Mouse (Mus musculus) hindbrain, postnatal 0 days (tissue): ENCODE measurements around the gene Ist1. TPM values are rescaled to one million over a fixed set of nuclear protein-coding genes. Genes with fewer than 3 reads are reported as not detected.

ENCODE experiments used
- ATAC-seq: fragments of 200-750 bp; cut with Nextera tagmentation; 2 replicates; pipeline ENCODE4 v1.8.0; 2017; ENCODE audit warnings: mild to moderate bottlenecking, moderate TSS enrichment, moderate library complexity
- DNase-seq: peaks from one replicate; pipeline ENCODE4 v3.0.0-alpha.2; 2015; ENCODE audit warnings: low spot score
- H3K27ac ChIP-seq: fragments of 300-500 bp; sonication (generic); 2 replicates; pipeline ENCODE4 v1.5.1; 2014; ENCODE audit warnings: mild to moderate bottlenecking
- H3K27me3 ChIP-seq: fragments of 300-500 bp; sonication (generic); 2 replicates; pipeline ENCODE4 v1.6.1; 2014; ENCODE audit warnings: low read length, mixed read lengths; ENCODE audit not compliant: insufficient read depth
- H3K36me3 ChIP-seq: fragments of 300-500 bp; sonication (generic); 2 replicates; pipeline ENCODE4 v1.6.1; 2014; ENCODE audit warnings: low read length, mixed read lengths; ENCODE audit not compliant: insufficient read depth
- H3K4me1 ChIP-seq: fragments of 300-500 bp; sonication (generic); 2 replicates; pipeline ENCODE4 v1.6.1; 2014; ENCODE audit warnings: antibody characterized with exemption, low read length, mixed read lengths; ENCODE audit not compliant: insufficient read depth
- H3K4me2 ChIP-seq: fragments of 300-500 bp; sonication (generic); 2 replicates; pipeline ENCODE4 v1.6.1; 2014; ENCODE audit warnings: low read depth, mild to moderate bottlenecking, low read length, moderate library complexity, mixed read lengths
- H3K4me3 ChIP-seq: fragments of 300-500 bp; sonication (generic); 2 replicates; pipeline ENCODE4 v1.5.1; 2014; ENCODE audit warnings: low read length
- H3K9ac ChIP-seq: fragments of 300-500 bp; sonication (generic); replicated peaks from 2 replicates; pipeline ENCODE4 v1.6.1; 2014; ENCODE audit warnings: mild to moderate bottlenecking, low read length, moderate library complexity, mixed read lengths
- H3K9me3 ChIP-seq: fragments of 300-500 bp; sonication (generic); 2 replicates; pipeline ENCODE4 v1.6.1; 2016; ENCODE audit warnings: low read length, mixed read lengths
- CTCF ChIP-seq: IDR thresholded peaks from 2 replicates; pipeline ENCODE4 v1.5.1; 2016; ENCODE audit warnings: antibody characterized with exemption, control low read depth, low read depth
- WGBS: fragments of 180-500 bp; shearing (Covaris S2); extraction: QIAGEN DNeasy Blood & Tissue Kit; methylation state at CpG from one replicate; pipeline ENCODE4 v1.1.7; 2014; 5-methylcytosine and 5-hydroxymethylcytosine counted together
- polyA plus RNA-seq: library from polyadenylated mRNA; unstranded; fragments of >200 nt; fragmentation: Nextera tagmentation; extraction: Ambion mirVana; gene quantifications from 2 replicates; pipeline ENCODE4 v1.2.1, GENCODE M21; 2015
- total RNA-seq: library from RNA; depleted of rRNA; stranded (reverse); fragments of >200 nt; gene quantifications from 2 replicates; pipeline ENCODE4 v1.2.3, GENCODE M21; 2014

The Ist1 gene
- total and polyA plus RNA-seq, 2 experiments from 2014 or later = 98.4 to 99.4 TPM

DNA sequence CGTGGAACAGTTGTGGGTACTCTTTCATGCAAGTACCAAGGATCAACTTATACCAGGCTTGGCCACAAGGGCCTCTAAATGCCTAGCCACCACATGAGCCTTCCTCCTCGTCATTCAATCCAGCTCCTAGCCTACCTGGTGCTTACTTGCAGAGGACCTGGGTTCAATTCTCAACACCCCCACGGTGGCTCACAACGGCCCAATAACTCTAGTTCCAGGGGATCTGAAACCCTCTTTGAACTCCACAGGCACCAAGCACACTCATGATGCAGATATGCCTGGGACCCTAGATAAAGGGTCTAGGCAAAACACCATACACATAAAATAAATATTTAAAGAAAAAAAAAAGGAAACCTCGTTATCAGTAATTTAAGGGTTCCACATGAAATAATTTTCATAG lies 1.3 kb downstream of the Ist1 start:
- Histone ChIP-seq H3K27me3 (no peaks in the 10 kb centered on the region), H3K4me1 (peaks cover 18% of the 10 kb centered on the region), H3K4me2 (peak overlapping the region; percentile 56), H3K9me3 (no peaks in the 10 kb centered on the region), H3K9ac (peak overlapping the region; percentile 98; the same call in 1 of the 2 replicates), H3K4me3 (peak overlapping the region; percentile 100), H3K36me3 (no peaks in the 10 kb centered on the region), H3K27ac (no peak overlapping the region)
- peak; percentile 40 for DNase-seq
- TF ChIP-seq CTCF = peak; percentile 60
- 50% methylated on average over 5 of the region's 5 CpGs for WGBS
- ATAC-seq = no peak

- Histone ChIP-seq H3K36me3 (peaks cover 6% of the 10 kb centered on the region; the same call in 1 of the 2 replicates), H3K9ac (no peak overlapping the region), H3K9me3 (no peaks in the 10 kb centered on the region), H3K4me1 (peaks cover 12% of the 10 kb centered on the region), H3K27ac (no peak overlapping the region), H3K4me3 (no peak overlapping the region), H3K4me2 (no peak overlapping the region), H3K27me3 (no peaks in the 10 kb centered on the region)
- DNase-seq = no peak
- ATAC-seq = no peak
- TF ChIP-seq CTCF = no peak
- WGBS = 88% methylated on average over 5 of the region's 5 CpGs
Observed at GRCm38 (mm10) chr8:109687248-109687647, 5.8 kb downstream of the Ist1 start.

DNA sequence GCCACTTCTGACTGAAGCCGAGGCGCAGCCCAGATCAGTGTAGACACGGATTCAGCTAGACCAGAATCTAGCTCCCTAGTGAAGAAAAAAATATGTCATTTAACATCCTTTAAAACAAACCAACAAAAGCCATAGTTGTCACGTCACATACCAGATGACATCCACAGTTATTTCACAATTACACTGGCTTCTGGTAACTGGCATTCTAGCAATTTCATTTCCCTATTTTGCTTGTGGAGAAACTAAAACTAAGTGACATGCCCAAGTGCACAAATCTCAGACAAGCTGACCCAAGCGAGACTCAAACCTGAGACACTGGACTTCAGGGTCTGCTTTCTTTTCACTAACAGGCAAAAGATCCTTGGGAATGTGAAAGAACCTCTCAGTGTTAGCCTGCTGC lies 10.9 kb downstream of the Ist1 start:
- no peak for ATAC-seq
- peaks cover 43% of the 10 kb centered on the region for H3K36me3 ChIP-seq

DNA sequence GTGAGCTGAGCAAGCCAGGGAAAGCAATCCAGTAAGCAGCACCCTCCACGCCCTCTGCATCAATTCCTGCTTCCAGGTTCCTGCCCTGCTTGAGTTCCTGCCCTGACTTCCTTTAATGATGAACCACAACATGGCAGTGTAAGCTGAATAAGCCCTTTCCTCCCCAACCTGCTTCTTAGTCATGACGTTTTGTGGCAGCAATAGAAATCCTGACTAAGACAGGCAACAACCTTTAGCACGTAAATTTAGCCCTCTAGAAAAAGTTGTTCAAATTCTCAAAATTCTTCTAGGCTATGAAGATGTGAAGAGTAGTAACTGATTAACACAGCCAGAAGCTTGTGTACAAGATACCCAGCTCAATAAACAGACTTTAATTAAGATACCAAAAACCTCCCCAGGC lies 11.5 kb downstream of the Ist1 start:
- DNase-seq (no peak), ATAC-seq (no peak)
- Histone ChIP-seq H3K36me3 (peaks cover 45% of the 10 kb centered on the region), H3K4me3 (no peak overlapping the region), H3K9ac (no peak overlapping the region), H3K4me2 (no peak overlapping the region), H3K27ac (no peak overlapping the region), H3K9me3 (no peaks in the 10 kb centered on the region), H3K27me3 (no peaks in the 10 kb centered on the region), H3K4me1 (no peaks in the 10 kb centered on the region)
- TF ChIP-seq CTCF = no peak
- 83% methylated on average over 3 of the region's 3 CpGs for WGBS

More for the DNA sequence above, 10.9 kb downstream of the Ist1 start:
- H3K4me3 ChIP-seq = no peak overlapping the region
- no peak overlapping the region for H3K27ac ChIP-seq
- H3K27me3 ChIP-seq = no peaks in the 10 kb centered on the region
- no peak overlapping the region for H3K9ac ChIP-seq
- no peak for DNase-seq
- 92% methylated on average over 5 of the region's 5 CpGs for WGBS
- H3K4me1 ChIP-seq = no peaks in the 10 kb centered on the region
- H3K9me3 ChIP-seq = no peaks in the 10 kb centered on the region
- H3K4me2 ChIP-seq = no peak overlapping the region
- no peak for TF ChIP-seq CTCF

DNA sequence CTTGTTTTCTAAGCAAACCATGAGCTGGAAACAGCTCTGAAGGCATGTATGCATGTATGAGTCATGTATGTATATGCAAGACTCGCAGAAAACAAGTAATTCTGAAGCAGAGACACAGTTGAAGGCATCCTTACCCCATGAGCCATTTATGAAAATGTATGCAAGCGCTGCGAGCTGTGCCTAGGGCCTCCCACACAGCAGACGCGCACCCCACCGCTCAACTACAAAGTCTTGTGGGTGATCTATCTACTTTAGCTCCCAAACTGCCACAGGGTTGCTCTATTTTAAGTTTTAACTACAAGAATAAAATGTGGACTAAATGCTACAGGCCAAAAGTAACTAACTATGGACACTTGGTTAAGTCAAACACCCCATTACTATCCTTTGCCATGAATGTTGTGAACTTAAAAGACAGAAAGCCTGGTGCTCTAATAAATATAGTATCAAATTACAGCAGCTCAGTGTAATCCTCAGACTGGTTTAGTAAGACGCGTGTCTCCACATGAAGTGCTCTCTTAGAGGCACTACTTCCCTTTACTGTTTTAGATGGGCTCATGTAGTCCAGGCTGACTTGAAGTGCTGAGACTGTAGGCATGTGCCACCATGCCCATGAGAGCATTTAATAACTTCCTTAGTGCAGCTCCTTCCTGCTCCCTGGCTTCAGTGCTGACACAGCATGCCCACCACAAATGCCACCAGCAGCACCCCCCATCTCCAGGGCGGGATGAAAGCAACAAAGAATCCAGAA lies 17.0 kb downstream of the Ist1 start:
- Histone ChIP-seq H3K4me1 (no peaks in the 10 kb centered on the region), H3K36me3 (peaks cover 79% of the 10 kb centered on the region), H3K27me3 (no peaks in the 10 kb centered on the region), H3K27ac (no peak overlapping the region), H3K9ac (no peak overlapping the region), H3K4me2 (no peak overlapping the region), H3K4me3 (no peak overlapping the region), H3K9me3 (no peaks in the 10 kb centered on the region)
- TF ChIP-seq CTCF = no peak
- ATAC-seq (no peak), DNase-seq (no peak)
- 95% methylated on average over 9 of the region's 9 CpGs for WGBS

DNA sequence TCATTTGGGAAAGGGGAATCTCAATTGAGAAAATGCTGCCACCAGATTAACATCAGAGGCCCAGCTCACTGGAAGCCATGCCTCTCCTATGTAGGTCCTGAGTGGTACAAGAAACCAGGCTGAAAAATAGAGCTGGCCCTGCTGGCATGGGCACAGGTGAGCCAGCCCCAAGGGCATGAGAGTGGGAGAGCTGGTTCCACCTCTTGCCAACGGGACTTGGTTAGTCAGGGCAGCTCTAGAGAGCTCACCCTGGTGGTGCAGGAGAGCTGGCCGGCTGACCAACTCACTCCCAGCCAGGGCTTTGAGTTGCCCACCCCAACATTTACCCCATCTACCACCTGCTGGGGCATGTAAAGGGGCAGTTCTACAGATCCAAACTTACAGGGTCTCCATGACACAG lies 19.5 kb downstream of the Ist1 start:
- Histone ChIP-seq H3K4me1 (no peaks in the 10 kb centered on the region), H3K27me3 (no peaks in the 10 kb centered on the region), H3K4me3 (no peak overlapping the region), H3K4me2 (no peak overlapping the region), H3K27ac (no peak overlapping the region), H3K9ac (no peak overlapping the region), H3K36me3 (peaks cover 75% of the 10 kb centered on the region), H3K9me3 (no peaks in the 10 kb centered on the region)
- WGBS = 88% methylated on average over 2 of the region's 2 CpGs
- no peak for DNase-seq
- TF ChIP-seq CTCF = no peak
- no peak for ATAC-seq

DNA sequence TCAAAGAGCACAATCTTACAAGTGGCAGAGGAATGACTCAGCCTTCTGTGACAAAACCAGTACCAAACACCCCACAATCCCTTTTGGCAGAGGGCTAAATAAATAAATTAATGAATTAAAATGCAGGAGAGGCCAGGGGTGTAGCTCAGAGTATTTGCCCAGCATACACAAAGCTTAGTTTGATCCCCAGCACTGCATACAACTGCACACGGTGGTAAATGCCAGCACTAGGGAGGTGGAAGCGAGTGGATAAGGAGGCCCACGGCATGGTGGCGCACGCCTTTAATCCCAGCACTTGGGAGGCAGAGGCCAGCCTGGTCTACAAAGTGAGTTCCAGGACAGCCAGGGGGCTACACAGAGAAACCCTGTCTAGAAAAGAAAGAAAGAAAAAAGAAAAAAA lies 20.4 kb downstream of the Ist1 start:
- 90% methylated on average over 5 of the region's 5 CpGs for WGBS
- ATAC-seq (no peak), DNase-seq (no peak)
- Histone ChIP-seq H3K9me3 (no peaks in the 10 kb centered on the region), H3K9ac (no peak overlapping the region), H3K27ac (no peak overlapping the region), H3K36me3 (peaks cover 67% of the 10 kb centered on the region), H3K27me3 (no peaks in the 10 kb centered on the region), H3K4me1 (no peaks in the 10 kb centered on the region), H3K4me3 (no peak overlapping the region), H3K4me2 (no peak overlapping the region)
- TF ChIP-seq CTCF = no peak
